Mouse (Mus musculus): ENCODE data around the gene Chd4. TPM values are rescaled to one million over a fixed set of nuclear protein-coding genes. Genes with fewer than 3 reads are reported as not detected.
A peak's percentile ranks its signal among the peaks of the same experiment; 100 is the strongest.

Gene Chd4
- polyA plus RNA-seq, 1 experiment from 2014 or later, result 124 TPM

GRCm38 (mm10) chr6:125170194-125170593 is 74.4 kb downstream of the Chd4 start:
- Histone ChIP-seq H3K4me1 (replicated peaks; ENCODE audit: control insufficient read depth, insufficient read depth, low read length) (peaks cover 16% of the 10 kb centered on the region), H3K4me2 (ENCODE audit: low read depth, low read length, severe bottlenecking) (no peak overlapping the region), H3K36me3 (ENCODE audit: control insufficient read depth, insufficient read depth, low read length) (peaks cover 46% of the 10 kb centered on the region), H3K4me3 (ENCODE audit: low read depth, low read length) (no peak overlapping the region), H3K27me3 (ENCODE audit: control insufficient read depth, insufficient read depth, low read length) (no peaks in the 10 kb centered on the region), H3K9me3 (ENCODE audit: control insufficient read depth, low read length) (no peaks in the 10 kb centered on the region), H3K27ac (ENCODE audit: low read depth, low read length) (no peak overlapping the region), H3K9ac (ENCODE audit: low read length) (no peak overlapping the region)
- DNase-seq (ENCODE audit: low spot score) (no peak), ATAC-seq (replicated peaks; ENCODE audit: low FRiP score) (no peak)
- WGBS, result 90% methylated on average over 6 of the region's 6 CpGs

GRCm38 (mm10) chr6:125172474-125172873 is 76.7 kb downstream of the Chd4 start:
- no peak overlapping the region for H3K9ac ChIP-seq (ENCODE audit: low read length)
- peaks cover 3% of the 10 kb centered on the region for H3K4me1 ChIP-seq (replicated peaks; ENCODE audit: control insufficient read depth, insufficient read depth, low read length)
- no peaks in the 10 kb centered on the region for H3K27me3 ChIP-seq (ENCODE audit: control insufficient read depth, insufficient read depth, low read length)
- H3K4me2 ChIP-seq (ENCODE audit: low read depth, low read length, severe bottlenecking), result no peak overlapping the region
- DNase-seq (ENCODE audit: low spot score), result no peak
- H3K9me3 ChIP-seq (ENCODE audit: control insufficient read depth, low read length), result no peaks in the 10 kb centered on the region
- no peak overlapping the region for H3K4me3 ChIP-seq (ENCODE audit: low read depth, low read length)
- 85% methylated on average over 2 of the region's 2 CpGs for WGBS
- peaks cover 59% of the 10 kb centered on the region for H3K36me3 ChIP-seq (ENCODE audit: control insufficient read depth, insufficient read depth, low read length)
- H3K27ac ChIP-seq (ENCODE audit: low read depth, low read length), result no peak overlapping the region
- ATAC-seq (replicated peaks; ENCODE audit: low FRiP score), result no peak

GRCm38 (mm10) chr6:125173256-125173655 is 77.5 kb downstream of the Chd4 start:
- Histone ChIP-seq H3K4me3 (ENCODE audit: low read depth, low read length) (no peak overlapping the region), H3K27me3 (ENCODE audit: control insufficient read depth, insufficient read depth, low read length) (no peaks in the 10 kb centered on the region), H3K9ac (ENCODE audit: low read length) (no peak overlapping the region), H3K4me2 (ENCODE audit: low read depth, low read length, severe bottlenecking) (no peak overlapping the region), H3K27ac (ENCODE audit: low read depth, low read length) (no peak overlapping the region), H3K36me3 (ENCODE audit: control insufficient read depth, insufficient read depth, low read length) (peaks cover 67% of the 10 kb centered on the region), H3K9me3 (ENCODE audit: control insufficient read depth, low read length) (no peaks in the 10 kb centered on the region), H3K4me1 (replicated peaks; ENCODE audit: control insufficient read depth, insufficient read depth, low read length) (no peaks in the 10 kb centered on the region)
- WGBS, result over 99% methylated on average over 7 of the region's 7 CpGs
- ATAC-seq (replicated peaks; ENCODE audit: low FRiP score), result no peak
- DNase-seq (ENCODE audit: low spot score), result no peak

- H3K9ac ChIP-seq (ENCODE audit: low read length), result no peak overlapping the region
- peaks cover 64% of the 10 kb centered on the region for H3K36me3 ChIP-seq (ENCODE audit: control insufficient read depth, insufficient read depth, low read length)
- WGBS, result 95% methylated on average over 5 of the region's 5 CpGs
- H3K4me3 ChIP-seq (ENCODE audit: low read depth, low read length), result no peak overlapping the region
- H3K27me3 ChIP-seq (ENCODE audit: control insufficient read depth, insufficient read depth, low read length), result no peaks in the 10 kb centered on the region
- no peaks in the 10 kb centered on the region for H3K4me1 ChIP-seq (replicated peaks; ENCODE audit: control insufficient read depth, insufficient read depth, low read length)
- DNase-seq (ENCODE audit: low spot score) (no peak), ATAC-seq (replicated peaks; ENCODE audit: low FRiP score) (no peak)
- H3K4me2 ChIP-seq (ENCODE audit: low read depth, low read length, severe bottlenecking), result no peak overlapping the region
- no peaks in the 10 kb centered on the region for H3K9me3 ChIP-seq (ENCODE audit: control insufficient read depth, low read length)
- no peak overlapping the region for H3K27ac ChIP-seq (ENCODE audit: low read depth, low read length)
Observed at GRCm38 (mm10) chr6:125175469-125175868, 79.7 kb downstream of the Chd4 start.

GRCm38 (mm10) chr6:125179601-125180000 is 83.8 kb downstream of the Chd4 start:
- WGBS, result 93% methylated on average over 7 of the region's 7 CpGs
- H3K27ac ChIP-seq (ENCODE audit: low read depth, low read length), result no peak overlapping the region
- peak; percentile 34 for DNase-seq (ENCODE audit: low spot score)
- ATAC-seq (replicated peaks; ENCODE audit: low FRiP score), result no peak
- no peaks in the 10 kb centered on the region for H3K9me3 ChIP-seq (ENCODE audit: control insufficient read depth, low read length)
- H3K36me3 ChIP-seq (ENCODE audit: control insufficient read depth, insufficient read depth, low read length), result peaks cover 59% of the 10 kb centered on the region
- no peak overlapping the region for H3K9ac ChIP-seq (ENCODE audit: low read length)
- no peak overlapping the region for H3K4me2 ChIP-seq (ENCODE audit: low read depth, low read length, severe bottlenecking)
- no peak overlapping the region for H3K4me3 ChIP-seq (ENCODE audit: low read depth, low read length)
- H3K4me1 ChIP-seq (replicated peaks; ENCODE audit: control insufficient read depth, insufficient read depth, low read length), result no peaks in the 10 kb centered on the region
- H3K27me3 ChIP-seq (ENCODE audit: control insufficient read depth, insufficient read depth, low read length), result no peaks in the 10 kb centered on the region

Small RNAs within 50 kb of the gene (microRNA-seq; reads per million reads assigned to microRNA genes)
- not detected for gene Mir7045 (ENCODE audit: insufficient number of aligned reads)

Other genes with a start within 250 kb of the Chd4 start
- 17.3 and 17.8 TPM in 2 replicates for gene P3h3, start 238.2 kb upstream of the Chd4 start, polyA plus RNA-seq (2014; fragmentation: Nextera tagmentation; extraction: Ambion mirVana)
- gene Gpr162, start 232.0 kb upstream of the Chd4 start, polyA plus RNA-seq (2014; fragmentation: Nextera tagmentation; extraction: Ambion mirVana), result 2.7 and 2.8 TPM in 2 replicates
- gene Cd4, start 207.8 kb upstream of the Chd4 start, polyA plus RNA-seq (2014; fragmentation: Nextera tagmentation; extraction: Ambion mirVana), result not detected in 2 replicates
- 2.3 and 2.5 TPM in 2 replicates for gene Lag3, start 184.3 kb upstream of the Chd4 start, polyA plus RNA-seq (2014; fragmentation: Nextera tagmentation; extraction: Ambion mirVana)
- gene Ptms, start 175.9 kb upstream of the Chd4 start, polyA plus RNA-seq (2014; fragmentation: Nextera tagmentation; extraction: Ambion mirVana), result 369 and 455 TPM in 2 replicates
- gene Mlf2, start 164.6 kb upstream of the Chd4 start, polyA plus RNA-seq (2014; fragmentation: Nextera tagmentation; extraction: Ambion mirVana), result 450 and 480 TPM in 2 replicates
- 111 and 122 TPM in 2 replicates for gene Cops7a, start 130.4 kb upstream of the Chd4 start, polyA plus RNA-seq (2014; fragmentation: Nextera tagmentation; extraction: Ambion mirVana)
- gene Pianp, start 99.3 kb upstream of the Chd4 start, polyA plus RNA-seq (2014; fragmentation: Nextera tagmentation; extraction: Ambion mirVana), result 2.5 TPM in 2 replicates
- 9.0 and 10.2 TPM in 2 replicates for gene Zfp384, start 86.8 kb upstream of the Chd4 start, polyA plus RNA-seq (2014; fragmentation: Nextera tagmentation; extraction: Ambion mirVana)
- gene Ing4, start 56.2 kb upstream of the Chd4 start, polyA plus RNA-seq (2014; fragmentation: Nextera tagmentation; extraction: Ambion mirVana), result 126 and 135 TPM in 2 replicates
- gene Acrbp, start 46.3 kb upstream of the Chd4 start, polyA plus RNA-seq (2014; fragmentation: Nextera tagmentation; extraction: Ambion mirVana), result 14.6 and 15.8 TPM in 2 replicates
- gene Lpar5, start 28.1 kb upstream of the Chd4 start, polyA plus RNA-seq (2014; fragmentation: Nextera tagmentation; extraction: Ambion mirVana), result 0.21 and 0.36 TPM in 2 replicates
- 65.4 and 70.3 TPM in 2 replicates for gene Nop2, start 35.9 kb downstream of the Chd4 start, polyA plus RNA-seq (2014; fragmentation: Nextera tagmentation; extraction: Ambion mirVana)
- gene Iffo1, start 49.3 kb downstream of the Chd4 start, polyA plus RNA-seq (2014; fragmentation: Nextera tagmentation; extraction: Ambion mirVana), result 10.5 and 12.3 TPM in 2 replicates
- gene Gapdh, start 70.5 kb downstream of the Chd4 start, polyA plus RNA-seq (2014; fragmentation: Nextera tagmentation; extraction: Ambion mirVana), result 2,700 and 2,872 TPM in 2 replicates
- 225 and 271 TPM in 2 replicates for gene Ncapd2, start 95.7 kb downstream of the Chd4 start, polyA plus RNA-seq (2014; fragmentation: Nextera tagmentation; extraction: Ambion mirVana)
- gene Mrpl51, start 95.8 kb downstream of the Chd4 start, polyA plus RNA-seq (2014; fragmentation: Nextera tagmentation; extraction: Ambion mirVana), result 195 and 197 TPM in 2 replicates
- gene Vamp1, start 119.6 kb downstream of the Chd4 start, polyA plus RNA-seq (2014; fragmentation: Nextera tagmentation; extraction: Ambion mirVana), result 1.9 and 2.1 TPM in 2 replicates
- 1.1 and 1.8 TPM in 2 replicates for gene Tapbpl, start 135.9 kb downstream of the Chd4 start, polyA plus RNA-seq (2014; fragmentation: Nextera tagmentation; extraction: Ambion mirVana)
- 1.3 and 2.3 TPM in 2 replicates for gene Cd27, start 141.0 kb downstream of the Chd4 start, polyA plus RNA-seq (2014; fragmentation: Nextera tagmentation; extraction: Ambion mirVana)
- not detected in 2 replicates for gene Tuba3a, start 190.1 kb downstream of the Chd4 start, polyA plus RNA-seq (2014; fragmentation: Nextera tagmentation; extraction: Ambion mirVana)
- 15.6 and 16.6 TPM in 2 replicates for gene Ltbr, start 217.9 kb downstream of the Chd4 start, polyA plus RNA-seq (2014; fragmentation: Nextera tagmentation; extraction: Ambion mirVana)
- gene Scnn1a, start 224.7 kb downstream of the Chd4 start, polyA plus RNA-seq (2014; fragmentation: Nextera tagmentation; extraction: Ambion mirVana), result 0.21 and 0.28 TPM in 2 replicates